Mouse (Mus musculus) limb, embryonic 14.5 days (tissue): Measurements from ENCODE around the gene Abhd12. TPM values are rescaled to one million over a fixed set of nuclear protein-coding genes. Genes with fewer than 3 reads are reported as not detected.

ENCODE experiments used
- ATAC-seq: fragments of 200-750 bp; cut with Nextera tagmentation; 2 replicates; pipeline ENCODE4 v1.8.0; 2017; ENCODE audit warnings: low read depth, moderate number of reproducible peaks, moderate TSS enrichment; ENCODE audit not compliant: low FRiP score
- DNase-seq: peaks from one replicate; pipeline ENCODE4 v3.0.0-alpha.2; 2015; ENCODE audit warnings: low spot score
- H3K27ac ChIP-seq: fragments of 300-500 bp; sonication (generic); replicated peaks from 2 replicates; pipeline ENCODE4 v1.5.1; 2014; ENCODE audit warnings: low read depth, mild to moderate bottlenecking, low read length, moderate library complexity, mixed read lengths
- H3K27me3 ChIP-seq: fragments of 300-500 bp; sonication (generic); 2 replicates; pipeline ENCODE4 v1.6.1; 2014; ENCODE audit warnings: low read length, mixed read lengths; ENCODE audit not compliant: control insufficient read depth, insufficient read depth
- H3K36me3 ChIP-seq: fragments of 300-500 bp; sonication (generic); 2 replicates; pipeline ENCODE4 v1.6.1; 2014; ENCODE audit warnings: mild to moderate bottlenecking, low read length, moderate library complexity, mixed read lengths; ENCODE audit not compliant: control insufficient read depth, insufficient read depth
- H3K4me1 ChIP-seq: fragments of 300-500 bp; sonication (generic); 2 replicates; pipeline ENCODE4 v1.6.1; 2014; ENCODE audit warnings: antibody characterized with exemption, low read length, mixed read lengths; ENCODE audit not compliant: control insufficient read depth, insufficient read depth
- H3K4me2 ChIP-seq: fragments of 300-500 bp; sonication (generic); replicated peaks from 2 replicates; pipeline ENCODE4 v1.6.1; 2014; ENCODE audit warnings: low read depth, mild to moderate bottlenecking, low read length, moderate library complexity; ENCODE audit not compliant: severe bottlenecking
- H3K4me3 ChIP-seq: fragments of 300-500 bp; sonication (generic); replicated peaks from 2 replicates; pipeline ENCODE4 v1.5.1; 2014; ENCODE audit warnings: low read length
- H3K9ac ChIP-seq: fragments of 300-500 bp; sonication (generic); 2 replicates; pipeline ENCODE4 v1.6.1; 2014; ENCODE audit warnings: mild to moderate bottlenecking, low read depth, low read length, moderate library complexity; ENCODE audit not compliant: severe bottlenecking
- H3K9me3 ChIP-seq: fragments of 300-500 bp; sonication (generic); 2 replicates; pipeline ENCODE4 v1.6.1; 2016; ENCODE audit warnings: low read length; ENCODE audit not compliant: control insufficient read depth
- POLR2A ChIP-seq: fragments of 200-500 bp; IDR thresholded peaks from 2 replicates; pipeline ENCODE4 v1.8.0; 2012; ENCODE audit warnings: inconsistent platforms, mild to moderate bottlenecking, moderate library complexity, borderline replicate concordance; ENCODE audit not compliant: insufficient read depth, insufficient read length; ENCODE audit errors: extremely low read depth
- WGBS: fragments of 180-500 bp; shearing (Covaris S2); extraction: QIAGEN DNeasy Blood & Tissue Kit; methylation state at CpG from one replicate; pipeline ENCODE4 v1.1.7; 2014; 5-methylcytosine and 5-hydroxymethylcytosine counted together
- polyA plus RNA-seq, 2 experiments: library from polyadenylated mRNA; depleted of rRNA in 1 of 2; stranded (reverse) in 1 of 2; unstranded in 1 of 2; fragments of >200 nt; fragmentation: Nextera tagmentation in 1 of 2; extraction: Ambion mirVana in 1 of 2; gene quantifications; 2 replicates each; pipeline versions ENCODE4 v1.2.1 to v1.2.3; 2012 to 2014

Abhd12 gene
- polyA plus RNA-seq, 2 experiments = 56.5 to 67.1 TPM

DNA sequence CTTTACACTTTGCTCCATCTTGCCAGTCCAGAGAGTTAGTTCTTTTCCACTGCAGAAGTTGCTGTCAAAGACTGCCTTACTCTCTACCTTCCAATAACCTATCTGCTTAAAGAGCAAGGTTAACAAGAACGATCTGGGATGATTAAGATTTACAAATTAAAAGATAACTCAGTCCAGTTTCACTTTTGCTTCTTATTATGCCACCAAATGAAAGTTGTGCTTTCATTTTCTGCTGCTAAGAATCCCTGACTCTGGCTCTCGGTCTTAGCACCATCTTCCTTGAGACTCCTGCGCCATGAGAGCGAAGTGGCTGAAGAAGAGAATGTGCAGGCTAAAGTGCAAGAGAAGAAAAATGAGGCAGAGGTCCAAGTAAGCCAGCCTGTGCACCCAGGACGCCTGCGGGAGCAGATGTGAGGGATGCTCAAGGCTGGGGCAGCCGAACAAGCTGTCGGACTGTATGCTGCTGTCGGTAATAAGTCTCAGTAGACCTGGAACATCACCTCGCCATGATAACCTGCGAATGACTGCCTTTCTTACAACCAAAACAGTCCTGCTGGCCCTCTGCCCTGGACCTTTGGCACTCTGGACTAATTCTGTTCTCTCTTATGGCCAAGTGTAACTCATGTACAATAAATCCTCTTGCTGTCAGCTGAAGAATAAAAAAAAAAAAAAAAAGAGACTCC is 22.6 kb upstream of the Abhd12 start:
- H3K4me1 ChIP-seq = no peaks in the 10 kb centered on the region
- ATAC-seq (no peak), DNase-seq (no peak)
- H3K4me2 ChIP-seq = no peak overlapping the region
- no peak for TF ChIP-seq POLR2A
- no peak overlapping the region for H3K27ac ChIP-seq
- H3K9ac ChIP-seq = no peak overlapping the region
- WGBS = 92% methylated on average over 11 of the region's 11 CpGs
- no peak overlapping the region for H3K4me3 ChIP-seq
- H3K27me3 ChIP-seq = no peaks in the 10 kb centered on the region
- no peaks in the 10 kb centered on the region for H3K9me3 ChIP-seq
- 0 out of 2 replicates have a peak, but pooled peaks cover 13% of the 10 kb centered on the region for H3K36me3 ChIP-seq

GRCm38 (mm10) chr2:150923505-150923904 is 19.0 kb upstream of the Abhd12 start:
- no peak for DNase-seq
- no peak overlapping the region for H3K4me2 ChIP-seq
- H3K36me3 ChIP-seq = peaks cover 8% of the 10 kb centered on the region; the same call in 1 of the 2 replicates
- H3K4me3 ChIP-seq = no peak overlapping the region
- 84% methylated on average over 7 of the region's 7 CpGs for WGBS
- no peak for ATAC-seq
- H3K9me3 ChIP-seq = no peaks in the 10 kb centered on the region
- no peak for TF ChIP-seq POLR2A
- H3K4me1 ChIP-seq = no peaks in the 10 kb centered on the region
- no peak overlapping the region for H3K9ac ChIP-seq
- H3K27ac ChIP-seq = no peak overlapping the region
- no peaks in the 10 kb centered on the region for H3K27me3 ChIP-seq

DNA sequence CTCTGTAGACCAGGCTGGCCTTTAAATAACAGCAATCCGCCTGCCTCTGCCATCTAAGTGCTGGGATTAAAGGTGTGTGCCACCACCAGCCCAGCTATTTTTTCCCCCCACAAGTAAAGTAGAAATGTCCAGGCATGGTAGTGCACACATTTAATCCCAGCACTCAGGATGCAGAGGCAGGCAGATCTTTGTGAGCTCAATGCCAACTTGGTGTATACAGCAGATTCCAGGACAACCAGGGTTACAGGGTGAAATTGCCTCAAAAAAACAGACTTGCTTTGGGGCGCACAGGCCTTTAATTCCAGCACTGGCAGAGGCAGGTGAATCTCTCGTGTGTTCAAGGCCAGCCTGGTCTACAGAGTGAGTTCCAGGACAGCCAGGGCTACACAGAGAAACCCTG is 18.5 kb upstream of the Abhd12 start:
- ATAC-seq (no peak), DNase-seq (no peak)
- WGBS = 89% methylated on average over 3 of the region's 3 CpGs
- Histone ChIP-seq H3K27ac (no peak overlapping the region), H3K36me3 (peaks cover 8% of the 10 kb centered on the region; the same call in 1 of the 2 replicates), H3K4me3 (no peak overlapping the region), H3K4me2 (no peak overlapping the region), H3K9me3 (no peaks in the 10 kb centered on the region), H3K27me3 (no peaks in the 10 kb centered on the region), H3K4me1 (no peaks in the 10 kb centered on the region), H3K9ac (no peak overlapping the region)
- no peak for TF ChIP-seq POLR2A

DNA sequence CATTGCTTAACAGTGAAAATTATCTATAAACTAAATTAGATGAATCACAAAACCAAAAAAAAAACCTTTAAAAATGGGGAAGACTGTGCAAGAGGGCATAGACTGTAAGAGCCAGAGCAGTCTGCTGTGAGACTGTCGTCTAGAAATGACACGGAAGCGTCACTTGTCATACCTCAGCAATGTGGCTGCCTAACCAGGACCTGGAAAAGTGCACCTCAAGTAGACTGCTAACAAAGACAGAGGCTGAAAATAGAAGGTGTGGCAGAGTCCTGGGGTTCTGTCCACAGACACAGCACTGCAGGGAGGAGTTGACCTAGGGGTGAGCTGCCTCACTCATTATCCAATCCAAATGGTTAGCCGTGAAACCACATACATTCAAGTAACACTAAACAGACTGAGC is 17.6 kb upstream of the Abhd12 start:
- H3K4me2 ChIP-seq = no peak overlapping the region
- DNase-seq (no peak), ATAC-seq (no peak)
- H3K27ac ChIP-seq = no peak overlapping the region
- peaks cover 9% of the 10 kb centered on the region; the same call in 1 of the 2 replicates for H3K36me3 ChIP-seq
- no peaks in the 10 kb centered on the region for H3K4me1 ChIP-seq
- no peak overlapping the region for H3K9ac ChIP-seq
- no peak for TF ChIP-seq POLR2A
- 90% methylated on average over 4 of the region's 4 CpGs for WGBS
- H3K4me3 ChIP-seq = no peak overlapping the region
- H3K27me3 ChIP-seq = no peaks in the 10 kb centered on the region
- no peaks in the 10 kb centered on the region for H3K9me3 ChIP-seq

DNA sequence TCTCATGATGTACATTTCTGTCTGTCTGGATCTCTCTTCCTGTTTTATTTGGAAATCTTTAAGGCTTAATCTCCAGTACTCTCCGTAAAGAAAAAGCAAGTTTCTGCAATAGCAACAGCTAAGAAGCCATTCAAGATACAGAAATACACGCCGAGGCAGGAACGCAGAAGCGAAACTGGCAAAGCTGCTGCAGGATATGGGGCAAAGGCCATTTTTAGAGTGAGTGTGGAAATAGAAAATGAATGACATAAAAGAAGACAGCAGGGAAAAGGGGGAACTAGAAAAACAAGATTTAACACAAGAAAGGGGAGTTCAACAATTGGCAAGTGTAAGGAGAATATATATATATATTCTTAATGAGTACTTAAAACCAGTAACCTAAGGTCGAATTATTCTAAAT is 17.2 kb upstream of the Abhd12 start:
- Histone ChIP-seq H3K4me1 (no peaks in the 10 kb centered on the region), H3K36me3 (peaks cover 11% of the 10 kb centered on the region; the same call in 1 of the 2 replicates), H3K27me3 (no peaks in the 10 kb centered on the region), H3K4me3 (no peak overlapping the region), H3K9ac (no peak overlapping the region), H3K4me2 (no peak overlapping the region), H3K27ac (no peak overlapping the region), H3K9me3 (no peaks in the 10 kb centered on the region)
- ATAC-seq (no peak), DNase-seq (no peak)
- no peak for TF ChIP-seq POLR2A
- WGBS = 90% methylated on average over 6 of the region's 6 CpGs

DNA sequence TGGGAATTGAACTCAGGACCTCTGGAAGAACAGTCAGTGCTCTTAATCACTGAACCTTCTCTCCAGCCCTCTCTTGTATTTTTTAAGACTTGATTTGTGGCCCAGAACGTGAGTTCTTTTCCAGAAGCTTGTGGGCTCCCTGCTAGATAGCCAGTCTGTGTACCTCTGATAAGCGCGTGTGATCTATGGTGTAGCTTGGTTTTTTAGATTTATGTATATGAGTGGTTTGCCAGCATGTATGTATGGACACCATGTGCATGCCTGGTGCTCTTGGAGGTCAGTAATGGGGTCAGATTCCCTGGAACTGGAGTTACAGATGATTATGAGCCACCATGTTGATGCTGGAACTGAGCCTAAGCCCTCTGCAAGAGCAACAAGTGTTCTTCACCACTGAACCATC is 16.0 kb upstream of the Abhd12 start:
- no peak for DNase-seq
- WGBS = 88% methylated on average over 3 of the region's 3 CpGs
- no peak for ATAC-seq

More for the DNA sequence above, 16.0 kb upstream of the Abhd12 start:
- H3K4me1 ChIP-seq = no peaks in the 10 kb centered on the region
- H3K9me3 ChIP-seq = no peaks in the 10 kb centered on the region
- H3K4me2 ChIP-seq = no peak overlapping the region
- no peak overlapping the region for H3K9ac ChIP-seq
- H3K36me3 ChIP-seq = peaks cover 15% of the 10 kb centered on the region; the same call in 1 of the 2 replicates
- no peaks in the 10 kb centered on the region for H3K27me3 ChIP-seq
- H3K27ac ChIP-seq = no peak overlapping the region
- no peak overlapping the region for H3K4me3 ChIP-seq
- TF ChIP-seq POLR2A = no peak
